Mouse (Mus musculus) kidney, adult 2 months (tissue): ENCODE results near the gene Atg7.

ENCODE experiments used
- CTCF ChIP-seq: fragments of 200-500 bp; conservative IDR thresholded peaks from 2 replicates; pipeline ENCODE4 v1.5.1; 2011; ENCODE audit warnings: low read depth, mild to moderate bottlenecking, control low read depth, low read length, moderate library complexity, mixed read lengths; ENCODE audit not compliant: insufficient read depth, insufficient read length
- POLR2A ChIP-seq: fragments of 200-500 bp; IDR thresholded peaks from one replicate; pipeline ENCODE4 v1.6.1; 2011; ENCODE audit warnings: low read depth, low read length, control low read depth

DNA sequence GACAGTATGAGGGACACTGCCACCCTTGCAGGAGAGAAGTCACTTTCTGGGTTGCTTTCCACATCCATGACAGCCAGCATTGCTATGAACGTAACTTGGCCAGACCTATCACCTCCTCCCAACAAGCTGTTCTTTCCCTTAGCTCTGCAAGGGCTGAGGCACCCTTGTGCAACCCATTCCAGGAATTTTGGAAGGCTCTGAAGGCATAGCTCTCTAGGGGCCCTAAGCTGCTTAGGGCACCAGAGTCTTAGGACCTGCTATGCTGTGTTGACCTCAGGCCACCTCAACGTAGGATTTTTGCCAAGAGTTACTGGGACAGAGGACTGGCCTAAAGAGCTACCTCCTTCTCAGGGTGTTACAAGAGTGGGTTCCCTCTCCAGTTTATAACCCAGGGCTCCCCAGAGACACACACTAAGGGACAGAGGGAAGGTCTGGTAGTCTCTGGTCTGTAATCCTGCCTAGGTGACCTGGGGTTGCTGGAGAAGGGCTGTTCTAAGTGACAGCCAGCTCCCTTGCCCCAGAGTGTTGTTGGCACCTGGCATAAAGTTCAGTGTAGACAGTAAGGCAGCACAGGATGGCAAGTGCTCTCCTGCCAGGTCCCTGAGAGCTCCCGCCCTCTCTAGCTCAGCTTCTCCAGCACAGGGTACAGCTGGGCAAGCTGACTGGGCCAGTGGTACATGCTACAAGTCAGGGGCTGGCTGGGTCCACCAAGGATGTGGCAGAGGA, 215.3 kb downstream of the Atg7 start:
- TF ChIP-seq CTCF (no peak), POLR2A (no peak)
